Mouse (Mus musculus) 3T3-L1 (cell line): ENCODE measurements around the gene Gm13103.
"Not testable (repeated sequence)": the region's sequence is repeated elsewhere in the genome, so short reads cannot be mapped to it uniquely, and the experiment has no call there.

Experiments used
- DNase-seq: peaks from one replicate; pipeline ENCODE4 v3.0.0-alpha.2; 2015; ENCODE audit warnings: low read depth, low spot score

The Gm13103 gene

DNA sequence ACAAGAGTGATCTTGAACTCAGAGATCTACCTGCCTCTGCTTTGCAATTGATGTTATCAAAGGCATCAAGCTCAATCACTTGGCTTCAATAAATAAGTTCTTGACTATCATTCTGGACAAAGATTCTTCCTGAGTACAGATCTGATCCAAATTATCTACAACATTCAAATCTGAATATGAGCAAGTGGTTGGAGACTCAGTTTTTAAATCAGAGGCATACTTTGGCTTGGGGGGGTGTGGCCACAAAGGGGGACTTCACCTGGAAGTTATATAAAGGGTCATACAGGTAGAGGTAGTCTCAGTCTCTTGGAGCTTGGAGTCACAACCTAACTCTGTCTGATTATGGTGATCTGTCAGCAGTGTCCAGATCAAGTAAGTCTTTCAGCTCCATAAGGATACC is at the start of gene Gm13103:
TSS of gene Gm13103 (plus strand) at position 301 of the 400 bp plus-strand sequence.
- not testable (repeated sequence) for DNase-seq

DNA sequence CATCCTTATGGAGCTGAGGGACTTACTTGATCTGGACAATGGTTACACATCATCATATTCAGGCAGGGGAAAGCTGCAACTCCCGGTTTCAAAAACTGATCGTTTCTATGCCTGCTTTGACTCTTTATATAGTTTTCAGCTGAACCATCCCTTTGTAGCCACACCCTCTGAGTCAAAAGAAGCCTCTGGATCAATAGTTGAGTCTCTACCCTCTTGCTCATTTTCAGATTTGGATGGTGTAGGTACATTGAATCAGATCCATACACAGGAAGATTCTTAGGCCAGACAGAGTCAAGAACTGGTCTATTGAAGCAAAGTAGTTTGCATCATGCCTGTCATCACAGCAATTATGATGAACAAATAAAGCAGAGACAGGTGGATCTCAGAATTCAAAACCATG is 30.3 kb upstream of the Gm13103 start, which contains the start of gene Gm13084:
TSS of gene Gm13084 (minus strand) at position 101 of the 400 bp plus-strand sequence.
- DNase-seq: no peak

DNA sequence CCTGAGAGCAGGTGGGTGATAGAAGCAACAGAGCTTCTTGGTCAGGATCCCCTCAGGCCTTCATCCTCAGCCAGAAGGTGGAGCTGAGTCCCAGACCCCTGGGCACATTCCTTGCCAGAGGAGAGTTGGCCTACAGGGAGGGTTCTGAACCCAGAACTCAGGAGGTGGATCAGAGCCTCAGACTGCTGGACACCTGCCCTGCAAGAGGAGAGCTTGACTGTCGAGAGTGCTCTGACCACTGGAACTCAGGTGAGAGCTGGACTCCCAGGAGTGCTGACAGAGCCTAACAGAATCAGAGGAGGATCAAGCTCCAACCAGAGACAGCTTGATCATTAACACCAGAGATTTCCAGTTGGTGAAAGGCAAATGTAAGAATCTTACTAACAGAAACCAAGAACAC is 36.1 kb downstream of the Gm13103 start:
- not testable (repeated sequence) for DNase-seq

DNA sequence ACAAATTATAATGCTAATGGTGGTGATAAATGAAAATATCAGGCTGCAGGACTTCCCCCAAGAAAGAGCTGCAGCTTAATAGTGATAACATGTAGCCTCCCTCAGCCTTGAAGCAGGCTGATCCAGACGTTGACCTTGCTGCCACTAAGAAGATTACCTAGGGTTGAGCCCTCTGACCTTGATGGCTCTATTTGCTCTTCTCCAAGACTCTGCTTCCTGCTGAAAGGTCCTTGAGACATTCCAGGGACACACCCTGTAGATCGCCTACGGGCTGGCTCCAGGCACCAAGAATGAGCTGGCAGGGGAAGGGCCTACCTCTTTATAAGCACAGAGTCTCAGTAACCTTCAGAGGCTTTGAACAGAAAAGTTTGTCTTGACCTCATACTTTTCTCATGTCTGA is 48.1 kb downstream of the Gm13103 start:
- not testable (repeated sequence) for DNase-seq

DNA sequence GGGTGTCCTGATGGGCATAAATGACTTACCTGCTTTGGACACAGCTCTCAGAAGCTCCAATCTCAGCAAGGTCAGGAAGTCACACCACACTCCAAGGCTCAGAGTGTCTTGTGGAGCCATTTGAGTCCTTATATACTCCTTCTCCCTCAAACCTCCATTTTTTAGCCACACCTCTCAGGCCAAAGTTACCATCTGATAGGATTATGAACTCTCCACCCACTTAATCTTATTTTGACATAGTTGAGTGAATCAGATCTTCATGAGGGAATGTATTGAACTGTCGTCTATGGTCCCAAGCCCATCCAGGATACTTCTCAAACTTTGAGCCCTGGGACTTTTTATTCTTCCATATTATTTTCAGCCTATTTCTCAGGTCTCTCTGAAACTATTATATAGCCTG is 54.0 kb downstream of the Gm13103 start, which contains the start of gene Pramef6:
TSS of gene Pramef6 (minus strand) at position 101 of the 400 bp plus-strand sequence.
- DNase-seq: not testable (repeated sequence)
